Mouse (Mus musculus): Measurements from ENCODE around the gene Pfn3. TPM values are rescaled to one million over a fixed set of nuclear protein-coding genes. Genes with fewer than 3 reads are reported as not detected.

The Pfn3 gene
- polyA plus RNA-seq, 1 experiment from 2014 or later = not detected

GRCm38 (mm10) chr13:55375877-55376276, 39.2 kb downstream of the Pfn3 start:
- H3K9ac ChIP-seq (ENCODE audit: low read length) = no peak overlapping the region
- ATAC-seq (ENCODE audit: low read depth) = no peak
- H3K4me3 ChIP-seq (ENCODE audit: low read length) = no peak overlapping the region
- H3K36me3 ChIP-seq (ENCODE audit: control insufficient read depth, insufficient read depth, low read length) = no peaks in the 10 kb centered on the region
- peaks cover 26% of the 10 kb centered on the region for H3K27me3 ChIP-seq (ENCODE audit: control insufficient read depth, insufficient read depth, low read depth, low read length)
- WGBS = 58% methylated on average over 2 of the region's 2 CpGs
- H3K4me2 ChIP-seq (ENCODE audit: low read depth, low read length) = no peak overlapping the region
- H3K27ac ChIP-seq (ENCODE audit: low read length) = no peak overlapping the region
- no peaks in the 10 kb centered on the region for H3K9me3 ChIP-seq (ENCODE audit: control insufficient read depth, low read length)
- no peaks in the 10 kb centered on the region for H3K4me1 ChIP-seq (replicated peaks; ENCODE audit: control insufficient read depth, insufficient read depth, low read length)

- no peak overlapping the region for H3K9ac ChIP-seq (ENCODE audit: low read length)
- peaks cover 20% of the 10 kb centered on the region for H3K27me3 ChIP-seq (ENCODE audit: control insufficient read depth, insufficient read depth, low read depth, low read length)
- no peak overlapping the region for H3K27ac ChIP-seq (ENCODE audit: low read length)
- no peaks in the 10 kb centered on the region for H3K36me3 ChIP-seq (ENCODE audit: control insufficient read depth, insufficient read depth, low read length)
- H3K4me2 ChIP-seq (ENCODE audit: low read depth, low read length) = no peak overlapping the region
- H3K9me3 ChIP-seq (ENCODE audit: control insufficient read depth, low read length) = no peaks in the 10 kb centered on the region
- 51% methylated on average over 6 of the region's 6 CpGs for WGBS
- H3K4me3 ChIP-seq (ENCODE audit: low read length) = no peak overlapping the region
- peaks cover under 1% of the 10 kb centered on the region for H3K4me1 ChIP-seq (replicated peaks; ENCODE audit: control insufficient read depth, insufficient read depth, low read length)
- ATAC-seq (ENCODE audit: low read depth) = no peak
Observed at GRCm38 (mm10) chr13:55374206-55374924, 40.7 kb downstream of the Pfn3 start.

- WGBS = 54% methylated on average over 5 of the region's 5 CpGs
- Histone ChIP-seq H3K9ac (ENCODE audit: low read length) (no peak overlapping the region), H3K4me1 (replicated peaks; ENCODE audit: control insufficient read depth, insufficient read depth, low read length) (peaks cover 3% of the 10 kb centered on the region), H3K4me3 (ENCODE audit: low read length) (no peak overlapping the region), H3K36me3 (ENCODE audit: control insufficient read depth, insufficient read depth, low read length) (no peaks in the 10 kb centered on the region), H3K4me2 (ENCODE audit: low read depth, low read length) (no peak overlapping the region), H3K9me3 (ENCODE audit: control insufficient read depth, low read length) (no peaks in the 10 kb centered on the region), H3K27me3 (ENCODE audit: control insufficient read depth, insufficient read depth, low read depth, low read length) (no peaks in the 10 kb centered on the region), H3K27ac (ENCODE audit: low read length) (no peak overlapping the region)
- no peak for ATAC-seq (ENCODE audit: low read depth)
Observed at GRCm38 (mm10) chr13:55371740-55372139, 43.3 kb downstream of the Pfn3 start.

GRCm38 (mm10) chr13:55371007-55371681, 43.9 kb downstream of the Pfn3 start:
- no peak overlapping the region for H3K27ac ChIP-seq (ENCODE audit: low read length)
- no peaks in the 10 kb centered on the region for H3K36me3 ChIP-seq (ENCODE audit: control insufficient read depth, insufficient read depth, low read length)
- ATAC-seq (ENCODE audit: low read depth) = no peak
- peaks cover 3% of the 10 kb centered on the region for H3K4me1 ChIP-seq (replicated peaks; ENCODE audit: control insufficient read depth, insufficient read depth, low read length)
- H3K4me2 ChIP-seq (ENCODE audit: low read depth, low read length) = no peak overlapping the region
- no peak overlapping the region for H3K4me3 ChIP-seq (ENCODE audit: low read length)
- H3K27me3 ChIP-seq (ENCODE audit: control insufficient read depth, insufficient read depth, low read depth, low read length) = no peaks in the 10 kb centered on the region
- 57% methylated on average over 8 of the region's 8 CpGs for WGBS
- no peak overlapping the region for H3K9ac ChIP-seq (ENCODE audit: low read length)
- H3K9me3 ChIP-seq (ENCODE audit: control insufficient read depth, low read length) = no peaks in the 10 kb centered on the region

- Histone ChIP-seq H3K4me1 (replicated peaks; ENCODE audit: control insufficient read depth, insufficient read depth, low read length) (peaks cover 3% of the 10 kb centered on the region), H3K27me3 (ENCODE audit: control insufficient read depth, insufficient read depth, low read depth, low read length) (no peaks in the 10 kb centered on the region), H3K36me3 (ENCODE audit: control insufficient read depth, insufficient read depth, low read length) (no peaks in the 10 kb centered on the region), H3K9me3 (ENCODE audit: control insufficient read depth, low read length) (no peaks in the 10 kb centered on the region), H3K4me2 (ENCODE audit: low read depth, low read length) (no peak overlapping the region), H3K4me3 (ENCODE audit: low read length) (no peak overlapping the region), H3K9ac (ENCODE audit: low read length) (no peak overlapping the region), H3K27ac (ENCODE audit: low read length) (no peak overlapping the region)
- 50% methylated on average over 3 of the region's 3 CpGs for WGBS
- ATAC-seq (ENCODE audit: low read depth) = no peak
Observed at GRCm38 (mm10) chr13:55370234-55370633, 44.8 kb downstream of the Pfn3 start.

GRCm38 (mm10) chr13:55369531-55370114, 45.4 kb downstream of the Pfn3 start, which contains the start of gene Rgs14:
Rgs14 (plus strand) TSS chr13:55369732.
- peak within 1 kb of the TSS; percentile 33; the same call in 1 of the 2 replicates for H3K4me2 ChIP-seq (ENCODE audit: low read depth, low read length)
- 37% methylated on average over 13 of the region's 13 CpGs for WGBS
- peaks cover 3% of the 10 kb centered on the region for H3K4me1 ChIP-seq (replicated peaks; ENCODE audit: control insufficient read depth, insufficient read depth, low read length)
- no peaks in the 10 kb centered on the region for H3K36me3 ChIP-seq (ENCODE audit: control insufficient read depth, insufficient read depth, low read length)
- H3K27ac ChIP-seq (ENCODE audit: low read length) = no peak within 1 kb of the TSS; the same call in 1 of the 2 replicates
- H3K9me3 ChIP-seq (ENCODE audit: control insufficient read depth, low read length) = no peaks in the 10 kb centered on the region
- H3K27me3 ChIP-seq (ENCODE audit: control insufficient read depth, insufficient read depth, low read depth, low read length) = no peaks in the 10 kb centered on the region
- H3K4me3 ChIP-seq (ENCODE audit: low read length) = peak within 1 kb of the TSS; percentile 20
- peak; percentile 58 for ATAC-seq (ENCODE audit: low read depth)
- H3K9ac ChIP-seq (ENCODE audit: low read length) = no peak within 1 kb of the TSS

- Histone ChIP-seq H3K4me3 (ENCODE audit: low read length) (no peak overlapping the region), H3K4me2 (ENCODE audit: low read depth, low read length) (no peak overlapping the region), H3K27me3 (ENCODE audit: control insufficient read depth, insufficient read depth, low read depth, low read length) (no peaks in the 10 kb centered on the region), H3K27ac (ENCODE audit: low read length) (no peak overlapping the region), H3K4me1 (replicated peaks; ENCODE audit: control insufficient read depth, insufficient read depth, low read length) (peaks cover 3% of the 10 kb centered on the region), H3K36me3 (ENCODE audit: control insufficient read depth, insufficient read depth, low read length) (no peaks in the 10 kb centered on the region), H3K9ac (ENCODE audit: low read length) (no peak overlapping the region), H3K9me3 (ENCODE audit: control insufficient read depth, low read length) (no peaks in the 10 kb centered on the region)
- 64% methylated on average over 7 of the region's 7 CpGs for WGBS
- ATAC-seq (ENCODE audit: low read depth) = no peak
Observed at GRCm38 (mm10) chr13:55368401-55368800, 46.6 kb downstream of the Pfn3 start.

Small RNA genes within 50 kb of the gene (microRNA-seq; reads per million reads assigned to microRNA genes)
- not detected for gene Mir6943

Other genes starting within 250 kb of the Pfn3 start
- gene Nsd1, start 205.4 kb downstream of the Pfn3 start, polyA plus RNA-seq (2015; fragmentation: Nextera tagmentation; extraction: Ambion mirVana) = 50.7 and 56.2 TPM in 2 replicates
- 466 and 483 TPM in 2 replicates for gene Prelid1, start 94.7 kb downstream of the Pfn3 start, polyA plus RNA-seq (2015; fragmentation: Nextera tagmentation; extraction: Ambion mirVana)
- gene Rab24, start 93.3 kb downstream of the Pfn3 start, polyA plus RNA-seq (2015; fragmentation: Nextera tagmentation; extraction: Ambion mirVana) = 76.9 and 84.3 TPM in 2 replicates
- 44.0 and 46.4 TPM in 2 replicates for gene Mxd3, start 85.4 kb downstream of the Pfn3 start, polyA plus RNA-seq (2015; fragmentation: Nextera tagmentation; extraction: Ambion mirVana)
- 101 and 103 TPM in 2 replicates for gene Lman2, start 52.4 kb downstream of the Pfn3 start, polyA plus RNA-seq (2015; fragmentation: Nextera tagmentation; extraction: Ambion mirVana)
- 1.4 and 2.1 TPM in 2 replicates for gene Rgs14, start 45.5 kb downstream of the Pfn3 start, polyA plus RNA-seq (2015; fragmentation: Nextera tagmentation; extraction: Ambion mirVana)
- not detected in 2 replicates for gene Slc34a1, start 17.0 kb downstream of the Pfn3 start, polyA plus RNA-seq (2015; fragmentation: Nextera tagmentation; extraction: Ambion mirVana)
- 0.23 and 2.7 TPM in 2 replicates for gene F12, start 11.6 kb upstream of the Pfn3 start, polyA plus RNA-seq (2015; fragmentation: Nextera tagmentation; extraction: Ambion mirVana)
- 13.6 and 15.5 TPM in 2 replicates for gene Grk6, start 29.8 kb upstream of the Pfn3 start, polyA plus RNA-seq (2015; fragmentation: Nextera tagmentation; extraction: Ambion mirVana)
- 0.25 and 0.46 TPM in 2 replicates for gene Prr7, start 49.0 kb upstream of the Pfn3 start, polyA plus RNA-seq (2015; fragmentation: Nextera tagmentation; extraction: Ambion mirVana)
- 100 and 115 TPM in 2 replicates for gene Dbn1, start 72.9 kb upstream of the Pfn3 start, polyA plus RNA-seq (2015; fragmentation: Nextera tagmentation; extraction: Ambion mirVana)
- gene Pdlim7, start 98.4 kb upstream of the Pfn3 start, polyA plus RNA-seq (2015; fragmentation: Nextera tagmentation; extraction: Ambion mirVana) = 138 and 152 TPM in 2 replicates
- 3.5 and 3.8 TPM in 2 replicates for gene Dok3, start 114.1 kb upstream of the Pfn3 start, polyA plus RNA-seq (2015; fragmentation: Nextera tagmentation; extraction: Ambion mirVana)
- gene Ddx41, start 121.4 kb upstream of the Pfn3 start, polyA plus RNA-seq (2015; fragmentation: Nextera tagmentation; extraction: Ambion mirVana) = 63.5 and 66.1 TPM in 2 replicates
- 34.0 and 36.4 TPM in 2 replicates for gene Fam193b, start 155.9 kb upstream of the Pfn3 start, polyA plus RNA-seq (2015; fragmentation: Nextera tagmentation; extraction: Ambion mirVana)
- gene Tmed9, start 158.5 kb upstream of the Pfn3 start, polyA plus RNA-seq (2015; fragmentation: Nextera tagmentation; extraction: Ambion mirVana) = 156 and 180 TPM in 2 replicates
- 22.8 and 25.0 TPM in 2 replicates for gene B4galt7, start 184.7 kb upstream of the Pfn3 start, polyA plus RNA-seq (2015; fragmentation: Nextera tagmentation; extraction: Ambion mirVana)
- gene Caml, start 207.8 kb upstream of the Pfn3 start, polyA plus RNA-seq (2015; fragmentation: Nextera tagmentation; extraction: Ambion mirVana) = 57.7 and 58.2 TPM in 2 replicates
- 28.5 and 33.9 TPM in 2 replicates for gene Ddx46, start 219.8 kb upstream of the Pfn3 start, polyA plus RNA-seq (2015; fragmentation: Nextera tagmentation; extraction: Ambion mirVana)

All from lung, embryonic 16.5 days (tissue).